Mouse (Mus musculus) kidney, postnatal 0 days (tissue): ENCODE measurements at regions not wholly inside any gene's neighbourhood (a gene's known extent, or its start where the extent isn't known, plus 50 kb on each side); places are given as distances from the start of the nearest gene placed in this dataset.

ENCODE experiments used
- ATAC-seq: fragments of 200-750 bp; cut with Nextera tagmentation; replicated peaks from 2 replicates; pipeline ENCODE4 v1.8.0; 2017; ENCODE audit warnings: low read depth, moderate number of reproducible peaks, moderate TSS enrichment, moderate library complexity; ENCODE audit not compliant: low FRiP score
- DNase-seq: peaks from one replicate; pipeline ENCODE4 v3.0.0-alpha.2; 2016; ENCODE audit warnings: low spot score
- H3K27ac ChIP-seq: fragments of 300-500 bp; sonication (generic); 2 replicates; pipeline ENCODE4 v1.5.1; 2014; ENCODE audit warnings: mild to moderate bottlenecking
- H3K27me3 ChIP-seq: fragments of 300-500 bp; sonication (generic); 2 replicates; pipeline ENCODE4 v1.6.1; 2014; ENCODE audit warnings: low read length, mixed read lengths; ENCODE audit not compliant: insufficient read depth
- H3K36me3 ChIP-seq: fragments of 300-500 bp; sonication (generic); 2 replicates; pipeline ENCODE4 v1.6.1; 2014; ENCODE audit warnings: low read length, mixed read lengths; ENCODE audit not compliant: insufficient read depth
- H3K4me1 ChIP-seq: fragments of 300-500 bp; sonication (generic); replicated peaks from 2 replicates; pipeline ENCODE4 v1.6.1; 2014; ENCODE audit warnings: antibody characterized with exemption, low read length, mixed read lengths; ENCODE audit not compliant: insufficient read depth
- H3K4me2 ChIP-seq: fragments of 300-500 bp; sonication (generic); 2 replicates; pipeline ENCODE4 v1.6.1; 2014; ENCODE audit warnings: mild to moderate bottlenecking, low read length, moderate library complexity, mixed read lengths
- H3K4me3 ChIP-seq: fragments of 300-500 bp; sonication (generic); replicated peaks from 2 replicates; pipeline ENCODE4 v1.5.1; 2014; ENCODE audit warnings: low read depth, low read length
- H3K9ac ChIP-seq: fragments of 300-500 bp; sonication (generic); 2 replicates; pipeline ENCODE4 v1.6.1; 2014; ENCODE audit warnings: low read depth, low read length
- H3K9me3 ChIP-seq: fragments of 300-500 bp; sonication (generic); replicated peaks from 2 replicates; pipeline ENCODE4 v1.6.1; 2016; ENCODE audit warnings: low read length, inconsistent platforms, mixed read lengths
- CTCF ChIP-seq: IDR thresholded peaks from 2 replicates; pipeline ENCODE4 v1.5.1; 2016; ENCODE audit warnings: antibody characterized with exemption, low read depth, mild to moderate bottlenecking, moderate library complexity
- WGBS: fragments of 180-500 bp; shearing (Covaris S2); extraction: QIAGEN DNeasy Blood & Tissue Kit; methylation state at CpG from one replicate; pipeline ENCODE4 v1.1.7; 2014; 5-methylcytosine and 5-hydroxymethylcytosine counted together

DNA sequence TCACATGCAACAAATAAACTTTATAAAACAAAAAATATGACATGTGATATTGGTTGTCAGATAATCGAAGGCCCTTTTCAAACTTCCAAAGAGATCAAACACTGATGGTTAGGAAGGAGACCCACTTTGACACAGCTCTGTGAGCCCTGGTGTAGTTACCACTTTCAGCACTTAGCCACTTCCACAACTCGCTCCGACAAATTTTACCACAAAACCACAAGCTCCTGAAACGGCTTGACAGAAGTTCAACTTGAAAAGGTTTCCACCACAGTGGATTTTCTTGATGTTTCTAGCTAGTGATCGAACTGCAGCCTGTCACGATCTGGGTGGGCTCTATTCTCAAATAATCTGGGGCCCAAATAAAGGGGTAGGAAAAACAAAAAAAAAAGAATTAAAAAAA is 742.2 kb upstream of the Zeb2 start:
- WGBS, result 76% methylated on average over 6 of the region's 6 CpGs
- ATAC-seq (no peak), DNase-seq (no peak)
- no peak overlapping the region for H3K27ac ChIP-seq
- H3K9ac ChIP-seq, result no peak overlapping the region
- no peak overlapping the region for H3K4me2 ChIP-seq
- H3K9me3 ChIP-seq, result no peaks in the 10 kb centered on the region
- H3K27me3 ChIP-seq, result no peaks in the 10 kb centered on the region
- TF ChIP-seq CTCF, result no peak
- no peaks in the 10 kb centered on the region for H3K4me1 ChIP-seq
- H3K4me3 ChIP-seq, result no peak overlapping the region
- H3K36me3 ChIP-seq, result no peaks in the 10 kb centered on the region

DNA sequence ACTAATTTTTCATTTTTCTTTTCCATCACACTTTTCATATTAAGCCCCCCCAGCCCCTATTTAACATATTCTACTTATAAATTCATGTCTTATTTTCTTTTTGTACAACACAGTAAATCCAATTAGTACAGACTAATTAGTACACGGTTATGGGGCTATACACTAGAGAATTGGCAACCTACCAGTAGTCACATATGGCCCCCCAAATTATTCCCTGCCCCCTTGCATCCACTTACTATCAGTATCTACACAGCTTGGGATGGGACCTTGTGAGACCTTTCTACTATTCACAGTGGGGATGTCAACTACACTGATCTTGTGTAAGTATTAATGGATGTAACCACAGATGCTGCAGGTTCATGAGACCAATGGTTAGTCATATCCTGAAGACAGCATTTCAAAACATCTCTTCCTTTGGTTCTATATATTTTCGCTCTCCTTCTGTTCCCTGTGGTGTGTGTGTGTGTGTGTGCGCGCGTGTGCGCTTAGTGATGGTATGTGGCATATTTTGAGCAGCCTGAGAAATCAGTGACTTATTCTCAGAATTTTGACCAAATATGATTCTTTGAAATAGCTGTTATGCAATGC is 732.9 kb upstream of the Zeb2 start:
- no peak overlapping the region for H3K4me3 ChIP-seq
- 94% methylated on average over 6 of the region's 6 CpGs for WGBS
- no peaks in the 10 kb centered on the region for H3K9me3 ChIP-seq
- no peak overlapping the region for H3K9ac ChIP-seq
- no peaks in the 10 kb centered on the region for H3K36me3 ChIP-seq
- H3K27me3 ChIP-seq, result no peaks in the 10 kb centered on the region
- H3K4me1 ChIP-seq, result no peaks in the 10 kb centered on the region
- H3K4me2 ChIP-seq, result no peak overlapping the region
- DNase-seq (no peak), ATAC-seq (no peak)
- H3K27ac ChIP-seq, result no peak overlapping the region
- no peak for TF ChIP-seq CTCF

DNA sequence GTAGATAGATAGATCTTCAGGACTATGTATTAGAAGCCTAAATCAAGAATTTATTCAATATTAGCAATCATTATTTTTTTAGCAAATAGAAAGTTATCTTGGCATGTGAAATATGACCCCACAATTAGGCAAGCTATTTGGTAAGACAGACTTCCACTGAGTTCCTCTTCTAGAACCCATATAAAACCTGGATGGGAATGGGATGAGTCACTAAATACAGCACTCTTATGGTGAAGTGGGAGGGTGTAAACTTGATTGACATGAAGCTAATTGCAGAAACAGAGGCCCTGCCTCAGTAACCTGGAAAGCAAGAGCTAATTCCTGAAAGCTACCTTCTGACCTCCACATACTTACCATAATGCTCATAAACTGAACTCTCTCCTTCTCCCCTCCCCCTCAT is 723.2 kb upstream of the Zeb2 start:
- no peaks in the 10 kb centered on the region for H3K27me3 ChIP-seq
- H3K9ac ChIP-seq, result no peak overlapping the region
- H3K36me3 ChIP-seq, result no peaks in the 10 kb centered on the region
- DNase-seq (no peak), ATAC-seq (no peak)
- H3K4me2 ChIP-seq, result no peak overlapping the region
- TF ChIP-seq CTCF, result no peak
- no peak overlapping the region for H3K27ac ChIP-seq
- no peak overlapping the region for H3K4me3 ChIP-seq
- no peaks in the 10 kb centered on the region for H3K9me3 ChIP-seq
- no peaks in the 10 kb centered on the region for H3K4me1 ChIP-seq

DNA sequence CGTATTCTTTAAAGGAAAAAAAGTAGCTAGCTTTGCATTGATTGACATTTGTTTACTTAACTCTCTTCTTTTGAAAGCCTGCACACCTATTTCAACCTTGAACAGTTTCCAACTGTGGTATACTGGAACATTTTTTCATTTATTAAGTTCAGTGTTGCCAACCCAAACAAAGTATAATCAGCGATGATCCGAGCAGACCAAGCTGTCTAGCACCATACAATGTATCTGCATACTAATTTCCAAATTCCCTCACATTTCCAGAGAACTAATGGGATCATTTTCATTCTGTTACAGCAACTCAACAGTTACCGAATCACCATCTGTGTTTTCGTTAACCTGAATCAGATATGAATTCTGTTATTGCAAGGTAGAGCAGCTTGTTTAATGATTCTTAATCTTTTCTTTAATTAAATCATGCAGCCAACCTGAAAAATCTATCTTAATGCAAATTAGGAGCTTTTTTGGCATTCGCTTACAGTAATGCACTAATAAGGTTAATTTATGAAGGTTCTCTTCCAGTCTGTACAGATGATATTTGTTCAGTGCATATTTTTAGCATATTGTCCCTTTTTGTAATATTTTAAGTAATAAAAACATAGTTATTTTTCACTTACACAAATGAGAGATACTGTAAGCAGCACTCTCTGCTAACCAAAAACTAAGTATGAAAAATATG is 719.5 kb upstream of the Zeb2 start:
- Histone ChIP-seq H3K4me1 (no peaks in the 10 kb centered on the region), H3K4me3 (no peak overlapping the region), H3K9ac (no peak overlapping the region), H3K4me2 (no peak overlapping the region), H3K36me3 (no peaks in the 10 kb centered on the region), H3K9me3 (no peaks in the 10 kb centered on the region), H3K27me3 (no peaks in the 10 kb centered on the region), H3K27ac (no peak overlapping the region)
- 64% methylated on average over 6 of the region's 6 CpGs for WGBS
- ATAC-seq, result no peak
- TF ChIP-seq CTCF, result no peak
- DNase-seq, result no peak

DNA sequence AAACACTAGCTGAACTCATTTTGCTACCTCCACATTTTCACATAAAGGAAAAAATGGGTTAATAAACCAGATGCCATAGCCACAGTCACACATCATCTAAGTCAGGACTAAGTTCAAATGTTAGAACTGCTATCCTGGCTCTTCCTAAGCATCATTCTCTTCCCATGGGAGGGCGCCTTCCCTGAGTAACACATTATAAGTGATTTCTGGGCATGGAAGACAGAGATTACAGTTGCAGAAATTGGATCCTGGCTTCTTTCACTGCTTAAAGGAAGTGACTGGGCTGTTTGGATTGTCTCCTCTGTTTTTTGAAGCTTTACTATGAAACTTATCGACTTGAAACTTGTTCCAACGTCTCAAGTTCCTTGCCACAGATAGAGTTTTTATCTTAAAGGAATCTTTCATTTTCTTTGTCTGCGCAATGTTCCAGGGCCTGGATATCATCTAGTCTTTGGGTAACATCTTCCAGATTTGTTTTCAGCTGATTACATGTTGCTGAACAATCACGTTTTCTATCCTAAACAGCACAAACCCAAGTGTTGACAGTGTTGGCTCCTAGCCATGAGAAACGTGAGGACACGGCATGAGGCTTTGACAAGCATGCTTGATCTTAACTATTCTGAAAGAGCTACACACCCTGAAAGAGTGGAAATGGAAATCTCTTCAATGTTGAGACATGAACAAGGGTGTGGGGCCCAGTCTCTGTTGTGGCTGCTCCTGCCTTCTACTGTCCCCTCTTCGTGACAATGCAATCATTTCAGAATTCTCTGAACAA is 700.9 kb upstream of the Zeb2 start:
- ATAC-seq, result no peak
- H3K4me3 ChIP-seq, result no peak overlapping the region
- TF ChIP-seq CTCF, result no peak
- H3K9me3 ChIP-seq, result no peaks in the 10 kb centered on the region
- H3K4me1 ChIP-seq, result no peaks in the 10 kb centered on the region
- H3K36me3 ChIP-seq, result no peaks in the 10 kb centered on the region
- no peak overlapping the region for H3K27ac ChIP-seq
- no peak for DNase-seq
- no peaks in the 10 kb centered on the region for H3K27me3 ChIP-seq
- H3K4me2 ChIP-seq, result no peak overlapping the region
- 60% methylated on average over 8 of the region's 8 CpGs for WGBS
- H3K9ac ChIP-seq, result no peak overlapping the region

DNA sequence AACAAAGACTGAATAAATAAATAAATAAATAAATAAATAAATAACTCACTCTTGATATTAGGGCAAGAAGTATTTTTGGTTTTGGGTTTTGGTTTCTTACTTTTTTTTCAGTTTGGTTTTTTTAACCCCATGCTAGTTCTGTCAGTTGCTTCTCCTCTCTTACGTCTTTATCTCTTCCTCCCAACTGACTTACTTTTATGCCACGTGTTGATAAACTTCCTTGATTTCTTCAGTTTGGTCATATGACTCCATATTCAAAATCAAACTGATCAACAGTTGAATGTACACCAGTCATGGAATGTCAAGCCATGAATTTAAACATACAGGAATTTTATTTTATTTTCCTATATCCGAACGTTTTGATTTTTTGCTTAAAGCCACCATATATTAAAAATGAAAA is 697.5 kb upstream of the Zeb2 start:
- no peak for TF ChIP-seq CTCF
- no peaks in the 10 kb centered on the region for H3K4me1 ChIP-seq
- no peak overlapping the region for H3K4me2 ChIP-seq
- H3K27me3 ChIP-seq, result no peaks in the 10 kb centered on the region
- H3K4me3 ChIP-seq, result no peak overlapping the region
- no peaks in the 10 kb centered on the region for H3K9me3 ChIP-seq
- no peak overlapping the region for H3K9ac ChIP-seq
- ATAC-seq, result no peak
- no peak for DNase-seq
- 93% methylated on average over 4 of the region's 4 CpGs for WGBS
- no peak overlapping the region for H3K27ac ChIP-seq
- no peaks in the 10 kb centered on the region for H3K36me3 ChIP-seq
